Mouse (Mus musculus): ENCODE measurements at regions not wholly inside any gene's neighbourhood (a gene's known extent, or its start where the extent isn't known, plus 50 kb on each side); places are given as distances from the start of the nearest gene placed in this dataset.

DNA sequence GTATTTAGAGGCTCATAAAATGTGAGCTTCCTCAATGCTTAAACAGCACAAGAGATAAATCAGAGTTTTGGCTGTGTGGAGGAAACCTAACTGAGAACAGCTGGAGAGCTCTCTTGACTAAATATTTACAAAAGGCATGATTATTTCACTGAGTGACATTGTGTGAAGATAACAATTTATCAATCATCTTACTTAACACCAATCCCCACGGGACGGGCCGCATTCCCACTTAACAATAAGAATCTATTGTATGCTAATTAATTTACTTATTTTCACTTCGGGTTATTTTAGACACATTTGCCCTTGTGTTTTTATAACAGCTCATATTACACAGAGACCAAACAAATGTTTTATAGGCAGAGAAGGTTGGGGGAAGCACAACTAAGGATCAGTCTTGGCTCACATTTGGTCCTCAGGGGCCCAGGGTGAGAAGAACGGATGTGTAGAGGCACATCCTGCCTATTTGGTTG is 259.7 kb upstream of the Arid1b start:
- DNase-seq: no peak

DNA sequence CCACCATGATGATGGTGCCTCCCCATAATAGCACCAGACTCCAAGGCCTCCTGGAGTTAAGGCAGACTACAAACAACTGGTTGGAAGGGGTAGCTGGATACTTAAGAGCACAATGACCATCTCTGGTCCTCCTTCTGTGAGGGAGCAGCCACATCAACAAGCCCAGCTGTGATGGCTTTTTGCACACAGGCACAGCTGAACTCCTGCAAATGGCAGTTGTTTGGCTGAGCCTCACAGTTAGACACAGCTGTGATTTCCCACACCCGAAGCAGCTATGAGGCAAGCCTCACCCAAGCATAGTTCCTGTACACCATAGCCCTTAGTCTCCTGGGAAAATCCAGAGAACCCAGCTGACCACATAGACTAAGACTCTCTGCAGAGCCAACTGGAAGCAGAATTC is 258.9 kb upstream of the Arid1b start:
- no peak for DNase-seq

DNA sequence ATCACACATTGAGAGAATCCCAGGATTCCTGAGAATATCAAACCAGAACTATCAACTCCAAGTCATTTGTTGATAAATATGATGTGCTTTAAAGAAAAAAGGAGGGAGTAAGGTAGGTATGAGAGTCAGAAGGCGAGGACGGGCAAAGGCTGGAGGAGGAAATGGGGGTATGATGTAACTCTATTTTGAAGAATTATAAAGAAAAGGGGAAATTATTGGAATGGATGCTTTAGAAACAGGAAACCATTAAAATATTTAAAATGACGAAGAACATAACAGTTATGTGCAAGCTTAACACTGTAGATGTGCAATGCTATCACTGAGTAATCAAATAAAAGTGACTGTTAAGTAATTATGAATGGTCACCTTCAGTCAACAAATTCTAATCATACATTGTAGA is 257.4 kb upstream of the Arid1b start:
- no peak for DNase-seq

DNA sequence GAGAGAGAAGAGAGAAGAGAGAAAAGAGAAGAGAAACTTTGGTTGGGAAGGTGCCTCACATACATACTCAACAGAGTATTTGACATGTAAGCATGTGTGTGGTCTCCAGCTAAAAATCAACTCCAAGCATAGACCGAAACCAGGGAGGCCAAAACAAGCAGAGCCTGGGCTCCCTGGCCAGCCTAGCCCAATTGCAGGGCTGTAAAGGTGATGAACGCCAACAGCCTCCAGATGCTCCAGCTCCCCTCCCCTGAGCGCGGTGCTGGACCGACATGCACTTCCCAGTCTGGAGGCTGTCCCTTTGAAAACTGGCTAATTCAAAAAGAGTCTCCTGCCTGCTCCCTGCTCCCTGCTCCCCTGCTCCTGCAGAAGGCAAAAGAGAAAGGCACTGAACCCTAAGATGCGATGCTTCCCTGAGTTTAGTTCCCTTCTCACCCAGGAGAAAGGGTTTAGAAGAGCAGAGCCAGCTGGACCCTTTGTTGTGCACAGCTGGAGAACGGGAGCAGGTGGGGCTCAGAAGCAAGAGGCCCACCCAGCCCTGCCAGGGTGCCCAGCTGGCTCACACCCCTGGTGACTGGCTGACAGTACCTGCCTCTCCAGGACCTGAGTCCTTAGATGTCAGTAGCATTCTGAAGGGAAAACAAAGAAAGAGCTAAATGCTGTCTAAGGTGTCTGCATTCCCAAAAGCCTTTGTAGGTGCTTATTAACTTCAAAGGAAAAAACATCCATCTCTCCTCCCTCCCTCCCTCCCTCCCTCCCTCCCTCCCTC is 255.2 kb upstream of the Arid1b start:
- DNase-seq: no peak

DNA sequence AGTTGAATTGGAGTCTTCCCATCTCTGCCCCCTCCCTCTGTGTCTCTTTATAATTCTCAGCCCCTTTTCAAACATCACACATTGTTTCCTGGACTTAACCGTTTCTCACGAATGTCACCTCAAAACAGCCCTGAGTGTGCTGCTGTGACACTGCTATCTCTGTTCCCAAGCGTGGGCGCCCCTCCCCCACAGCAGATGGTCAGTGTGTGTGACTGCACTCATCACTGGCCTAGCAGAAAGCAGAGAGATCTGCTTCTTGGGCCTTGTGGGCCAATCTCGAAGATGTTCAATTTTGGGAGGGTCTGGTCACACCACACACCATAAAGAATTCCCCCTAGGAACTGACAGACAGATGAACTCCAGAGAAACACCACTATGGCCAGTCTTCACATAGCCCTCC is 253.3 kb upstream of the Arid1b start:
- peak; percentile 28 for DNase-seq

DNA sequence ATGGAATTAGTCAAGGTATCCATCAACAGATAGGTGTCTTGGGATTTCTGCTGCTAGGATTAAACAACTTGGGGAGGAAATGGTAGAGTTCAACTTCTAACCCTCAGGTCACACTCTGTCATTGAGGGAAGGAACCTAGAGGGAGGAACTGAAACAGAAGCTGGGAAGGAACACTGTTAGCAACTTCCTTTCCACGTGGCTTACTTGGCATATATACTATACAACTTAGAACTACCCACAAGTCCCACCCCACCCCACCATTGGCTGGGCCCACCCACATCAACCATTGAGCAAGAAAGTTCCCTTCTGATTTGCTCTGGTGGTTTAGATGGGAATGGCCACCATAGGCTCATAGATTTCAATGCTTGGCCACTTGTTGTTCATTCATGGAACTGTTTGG is 251.8 kb upstream of the Arid1b start:
- no peak for DNase-seq

DNA sequence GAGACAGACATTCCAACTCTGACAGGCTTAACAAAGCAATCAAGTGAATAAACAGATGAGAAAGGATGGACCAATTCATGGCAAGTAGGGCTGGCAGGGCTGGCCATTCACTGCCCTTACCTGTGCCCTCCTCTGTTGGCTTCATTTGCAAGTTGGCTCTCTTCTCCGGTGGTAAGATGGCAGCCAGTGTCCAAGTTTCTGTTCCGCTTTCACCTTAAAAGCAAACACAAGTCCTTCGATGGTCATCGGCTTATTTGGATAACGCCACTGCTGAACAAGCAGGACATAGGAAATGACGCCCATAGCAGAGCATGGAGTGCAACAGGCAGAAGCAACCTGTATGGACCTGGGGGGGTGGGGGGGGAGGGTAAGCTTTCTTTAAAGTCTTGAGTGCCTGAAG is 231.2 kb upstream of the Arid1b start:
- DNase-seq: no peak

DNA sequence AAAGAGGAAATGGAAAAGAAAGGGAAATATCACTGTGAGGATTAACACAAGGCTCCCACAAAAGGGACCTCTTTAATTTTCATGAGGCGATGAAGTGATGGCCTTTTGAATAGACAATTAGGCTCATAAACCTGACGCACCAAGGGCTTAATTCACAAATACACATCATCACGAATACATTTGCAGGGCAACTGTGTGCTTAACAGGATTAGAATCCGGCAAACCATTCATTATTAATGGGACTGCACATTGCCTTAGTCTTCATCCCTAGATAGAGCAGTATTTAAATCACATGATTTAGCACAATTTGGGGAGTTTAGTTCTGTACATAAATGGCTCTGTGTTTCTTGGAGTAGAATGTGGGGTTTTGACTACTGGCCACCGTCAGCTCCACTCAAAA is 228.4 kb upstream of the Arid1b start:
- DNase-seq: no peak

DNA sequence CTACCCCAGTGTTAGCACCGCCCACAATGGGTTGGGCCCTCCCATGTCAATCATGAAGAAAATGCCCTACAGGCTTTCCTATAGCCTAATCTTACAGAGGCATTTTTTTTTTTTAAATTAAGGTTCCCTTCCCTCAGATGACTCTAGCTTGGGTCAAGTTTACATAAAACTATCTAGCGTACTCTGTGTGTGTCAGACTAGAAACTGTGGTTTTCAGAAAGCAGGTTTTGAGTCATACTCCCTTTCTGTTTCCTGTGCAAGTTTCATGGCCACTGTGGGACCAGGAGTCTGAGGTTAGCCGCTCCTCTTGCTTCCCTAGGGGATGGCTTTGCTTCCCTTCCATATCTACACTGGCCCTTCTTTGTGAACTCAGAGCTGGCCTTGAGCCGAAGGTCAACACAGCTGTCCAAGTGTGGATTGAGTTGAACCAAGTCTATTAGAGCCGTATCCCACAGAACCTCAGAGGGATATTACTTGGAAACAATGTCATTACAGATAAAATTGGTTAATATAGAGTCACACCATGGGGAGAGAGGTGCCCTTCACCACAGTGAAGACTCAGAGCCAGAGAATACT is 226.1 kb upstream of the Arid1b start:
- no peak for DNase-seq

DNA sequence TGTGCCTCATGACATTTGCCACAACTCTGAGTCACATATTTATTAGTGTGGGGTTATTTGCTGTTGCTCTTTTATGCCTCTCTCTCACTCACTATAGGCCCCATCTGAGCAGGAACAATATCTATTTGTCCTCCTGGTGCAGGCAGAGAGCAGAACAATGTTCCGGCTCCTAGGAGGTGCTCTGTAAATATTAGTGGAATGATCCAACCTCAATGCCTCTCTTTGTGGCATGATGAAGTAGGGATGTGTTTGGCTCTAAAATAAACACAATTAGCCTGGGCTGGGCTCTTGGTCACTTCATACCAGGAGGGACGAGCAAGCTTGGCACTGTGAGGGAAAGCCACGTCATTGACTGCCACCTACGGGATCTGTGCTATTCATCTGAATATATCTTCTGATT is 224.8 kb upstream of the Arid1b start:
- no peak for DNase-seq

DNA sequence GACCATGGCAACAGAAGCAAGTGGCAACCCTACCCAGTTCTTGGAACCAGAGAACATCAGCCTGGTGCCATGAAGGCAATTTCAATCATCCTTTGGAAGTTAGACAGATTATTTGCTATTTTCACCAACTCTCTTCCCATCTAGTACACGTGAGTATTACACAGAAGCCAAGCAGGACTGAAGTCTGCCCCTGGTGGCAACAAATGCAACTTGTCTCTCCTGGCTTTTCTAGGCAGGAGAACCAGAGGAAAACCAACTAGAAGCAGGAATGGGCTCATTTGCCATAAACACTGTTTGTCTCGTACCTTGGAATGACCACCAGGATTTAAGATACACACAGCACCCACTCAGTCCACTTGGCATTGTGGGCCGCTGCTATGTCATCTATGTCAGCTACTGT is 224.1 kb upstream of the Arid1b start:
- no peak for DNase-seq

DNA sequence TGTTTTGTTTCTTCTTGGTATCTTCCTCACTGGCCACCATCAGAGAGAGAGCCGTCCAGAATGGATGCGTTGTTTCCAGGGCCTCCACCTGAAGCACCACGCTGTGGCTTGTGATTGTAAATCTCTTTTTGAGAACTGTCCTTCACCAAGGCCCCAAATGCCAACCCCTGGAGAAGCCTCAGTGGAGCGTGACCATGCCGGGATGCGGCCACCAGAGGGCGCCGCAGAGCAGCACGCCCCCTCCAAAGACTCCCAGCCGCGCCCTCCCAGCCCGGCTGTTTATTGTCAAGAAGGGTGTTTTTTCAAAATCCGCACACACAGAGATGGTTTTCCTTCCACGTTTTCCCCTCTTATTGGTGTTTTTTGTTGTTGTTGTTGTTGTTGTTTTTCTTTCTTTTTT is 216.0 kb upstream of the Arid1b start:
- DNase-seq: peak; percentile 71

DNA sequence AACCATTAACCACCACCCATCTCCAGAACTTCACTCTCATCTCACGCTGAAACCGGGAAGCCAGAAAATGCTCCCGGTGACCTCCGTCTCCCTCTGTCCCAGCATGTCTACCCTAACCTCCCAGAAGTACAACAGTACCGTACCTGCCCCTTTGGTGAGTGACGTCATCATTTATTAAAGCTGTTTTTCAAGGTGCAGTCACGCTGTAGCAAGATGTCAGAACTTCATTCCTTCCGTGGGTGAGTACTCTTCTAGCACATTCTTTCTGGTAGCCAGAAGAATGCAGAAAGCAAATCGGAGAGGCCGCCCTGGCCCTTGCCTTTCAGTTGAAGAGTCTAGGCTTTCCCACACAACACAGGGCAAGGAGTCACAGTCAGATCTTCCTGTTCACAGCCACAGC is 215.1 kb upstream of the Arid1b start:
- no peak for DNase-seq

DNA sequence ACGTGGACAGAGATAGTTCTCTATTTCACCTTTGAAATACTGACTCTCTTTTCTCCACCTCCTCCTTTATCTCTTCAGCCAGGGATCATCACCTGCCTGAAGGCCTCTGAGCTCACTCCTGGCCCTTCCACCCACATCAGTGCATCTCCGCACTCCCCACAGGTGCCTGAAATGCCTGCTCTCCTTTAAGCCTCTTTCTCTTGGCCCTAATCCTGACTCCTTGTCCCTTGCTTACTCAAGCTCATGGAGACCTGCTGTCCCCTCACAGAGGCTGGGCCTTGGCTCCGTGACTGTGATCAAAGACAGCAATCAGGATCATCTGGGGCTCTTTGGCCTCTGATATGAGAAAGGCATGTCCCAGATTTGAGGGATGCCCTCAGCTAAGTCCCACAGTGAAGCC is 212.5 kb upstream of the Arid1b start:
- DNase-seq: no peak

DNA sequence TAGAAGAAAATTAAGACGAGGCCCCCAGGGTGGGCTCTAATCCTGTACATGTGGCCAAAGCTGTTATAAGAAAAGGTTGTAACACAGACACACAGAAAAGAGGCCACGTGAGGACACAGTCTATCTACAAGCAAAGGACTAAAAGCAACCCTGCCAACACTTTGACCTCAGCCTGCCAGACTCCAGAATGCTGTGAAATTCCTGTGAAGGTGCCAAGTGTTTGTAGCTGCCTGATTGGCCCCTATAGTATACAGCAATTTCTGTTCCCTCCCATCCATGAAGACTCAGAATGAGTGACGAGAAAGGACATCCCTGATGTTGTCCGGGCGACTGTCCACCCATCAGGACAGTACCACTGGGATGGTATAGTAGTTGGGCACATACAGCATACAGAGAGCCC is 209.8 kb upstream of the Arid1b start:
- no peak for DNase-seq

DNA sequence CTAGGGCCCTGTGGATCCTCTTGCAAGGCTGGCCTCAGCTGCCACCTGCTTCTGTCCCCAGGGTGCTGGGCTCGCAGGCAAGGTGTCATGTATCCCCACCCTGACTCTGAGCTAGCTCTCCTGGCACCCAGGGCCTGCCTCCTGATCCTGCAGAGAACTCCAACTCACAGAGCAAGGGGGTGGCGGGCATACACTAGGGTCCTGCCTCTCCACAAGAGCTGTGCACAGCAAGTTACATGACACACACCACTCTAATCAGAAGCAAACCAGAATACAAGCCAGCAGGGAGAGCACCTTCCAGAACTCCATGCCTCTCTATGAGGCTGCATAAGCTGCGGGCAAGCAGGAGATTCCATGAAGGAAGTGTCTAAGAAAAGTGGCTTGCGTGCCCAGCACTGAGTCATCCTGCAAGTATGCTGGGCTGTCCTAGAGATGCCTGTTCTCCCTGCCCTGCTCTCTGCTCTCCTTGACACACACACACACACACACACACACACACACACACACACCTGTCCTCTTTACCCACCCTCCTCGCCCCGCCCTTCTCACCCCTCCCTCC is 208.8 kb upstream of the Arid1b start:
- DNase-seq: no peak

DNA sequence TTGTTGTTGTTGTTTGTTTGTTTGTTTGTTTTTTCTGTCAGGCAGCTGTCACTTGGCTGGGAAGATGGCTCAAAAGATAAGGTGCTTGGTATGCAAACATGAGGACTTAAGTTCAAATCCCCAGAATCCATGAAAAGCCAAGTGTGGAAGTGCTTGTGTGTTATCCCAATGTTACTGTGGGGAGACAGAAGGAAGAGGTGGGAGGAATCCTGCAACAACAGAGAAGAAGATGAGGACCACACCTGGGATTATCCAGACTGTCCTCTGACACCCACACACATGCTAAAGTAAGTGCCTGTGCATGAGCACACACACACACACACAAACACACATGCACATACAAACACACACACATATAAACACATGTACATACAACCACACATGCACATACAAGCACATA is 207.6 kb upstream of the Arid1b start:
- DNase-seq: no peak

DNA sequence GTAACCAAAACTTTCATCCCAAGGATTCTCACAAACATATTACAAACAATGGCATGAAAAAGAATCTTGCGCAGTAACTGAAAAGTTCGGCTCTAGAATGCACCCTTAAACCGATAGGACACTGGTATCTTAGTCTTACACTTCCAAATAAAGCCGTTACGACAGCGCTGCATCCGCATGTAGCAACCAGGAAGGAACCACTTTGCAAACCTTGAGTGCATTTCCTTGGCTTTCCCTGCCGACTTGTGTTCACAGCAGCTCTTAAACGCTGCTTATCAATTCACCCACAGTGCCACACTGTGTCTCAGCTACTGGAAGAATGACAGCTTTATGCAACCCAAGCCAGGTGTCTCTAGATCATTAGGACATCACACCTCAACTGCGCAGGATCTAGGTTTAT is 202.3 kb upstream of the Arid1b start:
- no peak for DNase-seq

DNA sequence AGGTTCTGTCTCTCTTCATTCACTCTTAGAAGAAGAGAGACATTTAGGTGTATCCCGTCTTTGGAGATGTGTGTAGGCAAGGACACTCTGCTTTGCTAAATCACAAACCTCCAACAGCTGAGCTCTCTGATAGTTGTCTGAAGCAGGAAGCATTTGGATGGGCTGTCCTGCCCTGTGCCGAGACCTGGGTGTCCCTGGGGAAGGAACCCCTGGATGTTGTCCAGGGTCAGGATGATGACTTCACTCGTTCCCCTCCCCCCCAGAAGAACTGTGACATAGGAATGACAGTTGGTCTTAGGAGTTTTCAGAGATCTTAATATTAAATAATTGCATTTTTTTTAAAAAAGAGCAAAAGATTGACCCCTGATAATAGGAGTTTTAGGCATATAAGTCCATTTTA is 197.9 kb upstream of the Arid1b start:
- no peak for DNase-seq

DNA sequence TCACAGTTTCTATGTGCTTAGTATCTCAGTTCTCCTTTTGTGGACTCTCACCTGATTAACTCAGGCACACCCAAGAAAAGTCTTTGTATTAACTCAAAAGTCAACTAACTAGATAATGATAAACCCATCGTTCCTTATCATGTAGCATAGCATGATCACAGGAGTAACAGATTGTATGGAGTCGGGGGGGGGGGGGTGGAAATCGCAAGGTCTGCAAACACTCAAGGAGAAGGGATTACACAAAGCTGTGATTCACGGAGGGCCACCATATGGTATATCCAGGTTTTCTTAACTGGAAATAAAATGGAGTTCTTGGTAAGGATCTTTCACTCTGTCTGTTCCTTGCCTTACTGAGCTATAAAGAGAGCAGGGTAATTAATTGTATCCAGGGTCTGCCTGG is 190.1 kb upstream of the Arid1b start:
- no peak for DNase-seq

DNA sequence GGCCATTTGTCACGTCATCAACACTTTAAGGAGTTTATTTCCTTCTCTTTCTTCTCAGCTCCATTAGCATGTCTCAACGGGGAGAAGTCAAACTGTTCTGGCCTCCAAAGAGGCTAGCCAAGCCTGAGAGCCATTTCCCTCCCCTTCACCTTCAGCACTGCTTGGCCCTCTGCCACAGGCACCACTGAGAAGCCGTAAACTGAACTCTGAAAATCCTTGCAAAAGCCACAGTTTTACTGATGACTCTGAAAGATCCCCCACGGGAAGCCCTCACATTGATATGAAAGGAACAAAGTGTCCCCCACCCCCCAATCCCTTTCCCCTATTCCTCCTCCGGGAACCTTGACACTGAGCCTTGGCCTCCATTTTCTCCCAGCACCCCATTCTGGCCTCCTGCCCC is 188.1 kb upstream of the Arid1b start:
- DNase-seq: no peak

DNA sequence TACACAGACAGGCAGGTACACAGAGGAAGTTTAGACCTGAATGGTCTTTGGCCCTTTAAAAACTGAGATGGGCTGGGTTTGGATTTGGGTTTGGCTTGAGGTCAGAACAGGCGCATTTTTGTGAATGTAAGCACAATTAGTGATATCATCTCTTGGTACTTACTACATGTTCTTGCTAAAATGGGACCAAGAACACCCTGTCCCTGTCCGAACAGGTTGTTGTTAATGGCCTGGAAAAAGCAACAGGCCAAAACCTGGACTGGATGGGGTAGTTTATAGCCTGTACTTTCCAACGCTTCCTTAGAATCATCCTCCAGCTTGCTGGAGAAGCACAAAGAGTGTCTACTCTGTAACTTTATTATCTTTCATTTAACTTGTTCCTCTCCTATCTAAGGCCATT is 185.2 kb upstream of the Arid1b start:
- no peak for DNase-seq

DNA sequence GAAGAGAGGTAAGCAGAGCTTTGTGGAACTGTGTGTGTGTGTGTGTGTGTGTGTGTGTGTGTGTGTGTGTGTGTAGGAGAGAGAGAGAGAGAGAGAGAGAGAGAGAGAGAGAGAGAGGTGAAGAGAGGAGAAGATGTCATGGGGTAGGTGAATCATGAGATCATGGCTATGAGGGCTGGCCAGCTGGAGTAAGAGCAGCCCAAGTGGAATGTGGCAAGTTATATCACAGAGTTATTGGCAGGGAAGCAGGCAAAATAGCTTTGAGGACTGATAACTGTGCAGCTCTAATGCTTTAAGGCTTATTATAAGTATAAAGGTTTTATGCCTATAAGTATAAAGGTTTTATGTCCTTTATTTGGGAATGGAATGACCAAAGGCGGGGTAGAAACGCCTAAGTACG is 180.9 kb upstream of the Arid1b start:
- DNase-seq: no peak

DNA sequence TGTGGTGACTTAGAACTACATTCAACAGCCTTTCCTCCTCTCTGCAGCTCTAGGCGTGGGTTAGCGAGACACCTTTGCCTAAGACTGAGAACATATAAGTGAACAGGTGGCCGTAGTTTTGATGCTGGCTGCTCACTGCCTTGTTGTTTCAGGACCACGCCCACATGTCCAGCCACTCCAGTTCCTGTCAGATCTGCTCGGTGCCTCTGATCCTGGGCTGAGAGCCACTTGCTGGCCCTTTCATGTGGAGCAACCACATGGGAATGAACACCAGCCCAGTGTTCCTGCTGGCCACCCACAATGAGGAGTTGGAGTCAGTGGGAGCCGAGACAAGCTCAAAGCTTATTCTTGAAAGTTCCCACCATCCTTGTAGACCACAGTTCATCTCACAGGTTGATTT is 180.5 kb upstream of the Arid1b start:
- DNase-seq: no peak

All from right cerebral cortex, postnatal 4 days (tissue).